Mouse (Mus musculus): ENCODE measurements at regions not wholly inside any gene's neighbourhood (a gene's known extent, or its start where the extent isn't known, plus 50 kb on each side); places are given as distances from the start of the nearest gene placed in this dataset.

DNA sequence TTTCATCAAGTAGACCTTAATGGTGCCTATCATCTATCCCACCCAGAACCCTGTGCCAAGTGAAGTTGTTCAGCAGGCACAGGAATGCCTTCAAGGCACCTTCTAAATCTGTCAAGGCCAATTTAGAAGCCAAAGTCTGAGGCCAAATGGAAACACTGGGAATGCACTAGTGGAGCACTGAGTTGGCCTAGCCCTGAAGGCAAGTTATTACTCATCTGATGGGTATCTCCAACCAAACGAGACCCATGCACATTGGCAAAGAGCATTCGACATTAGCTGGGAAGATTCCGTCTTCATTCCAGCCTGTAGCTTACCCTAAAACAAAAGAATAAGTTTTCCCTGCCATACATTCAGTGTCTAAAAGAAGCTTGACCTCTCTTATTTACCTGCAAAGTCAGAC is 172.0 kb downstream of the Rnf152 start:
- TF ChIP-seq CTCF (IDR thresholded peaks at IDR 0.05; ENCODE audit: borderline replicate concordance, insufficient read depth, low read depth, low read length) (no peak), POLR2A (IDR thresholded peaks at IDR 0.05; ENCODE audit: borderline replicate concordance, insufficient read depth, low read length) (no peak)

Measured in cerebellum, adult 2 months (tissue).